Mouse (Mus musculus) erythroblast, embryonic 14.5 days (primary cell): ENCODE results near the gene Pip4k2b. TPM values are rescaled to one million over a fixed set of nuclear protein-coding genes. Genes with fewer than 3 reads are reported as not detected.

Source experiments
- H3K27me3 ChIP-seq: 2 replicates; pipeline ENCODE4 v1.6.1; 2012; ENCODE audit warnings: inconsistent platforms; ENCODE audit not compliant: control insufficient read depth
- H3K36me3 ChIP-seq: 2 replicates; pipeline ENCODE4 v1.6.1; 2012; ENCODE audit warnings: mild to moderate bottlenecking, inconsistent platforms; ENCODE audit not compliant: control insufficient read depth
- H3K4me1 ChIP-seq: 2 replicates; pipeline ENCODE4 v1.6.1; 2012; ENCODE audit warnings: inconsistent platforms; ENCODE audit not compliant: control insufficient read depth
- H3K4me3 ChIP-seq: replicated peaks from 2 replicates; pipeline ENCODE3; 2012; ENCODE audit warnings: moderate library complexity, mild to moderate bottlenecking, inconsistent platforms
- H3K9me3 ChIP-seq: 2 replicates; pipeline ENCODE4 v1.6.1; 2012; ENCODE audit warnings: low read length, inconsistent platforms, mixed read lengths; ENCODE audit not compliant: control insufficient read depth
- GATA1 ChIP-seq: IDR thresholded peaks from 2 replicates; pipeline ENCODE4 v1.6.1; 2012; ENCODE audit warnings: low read length, inconsistent platforms, mixed read lengths
- TAL1 ChIP-seq: IDR thresholded peaks from 3 replicates; pipeline ENCODE4 v1.6.1; 2012; ENCODE audit warnings: low read length, inconsistent platforms, mixed read lengths
- polyA plus RNA-seq: library from polyadenylated mRNA; stranded (reverse); fragments of >175 nt; gene quantifications from 2 replicates; pipeline ENCODE4 v1.2.3, GENCODE M21; 2012

Gene Pip4k2b
- polyA plus RNA-seq, 1 experiment = 0.17 TPM

DNA sequence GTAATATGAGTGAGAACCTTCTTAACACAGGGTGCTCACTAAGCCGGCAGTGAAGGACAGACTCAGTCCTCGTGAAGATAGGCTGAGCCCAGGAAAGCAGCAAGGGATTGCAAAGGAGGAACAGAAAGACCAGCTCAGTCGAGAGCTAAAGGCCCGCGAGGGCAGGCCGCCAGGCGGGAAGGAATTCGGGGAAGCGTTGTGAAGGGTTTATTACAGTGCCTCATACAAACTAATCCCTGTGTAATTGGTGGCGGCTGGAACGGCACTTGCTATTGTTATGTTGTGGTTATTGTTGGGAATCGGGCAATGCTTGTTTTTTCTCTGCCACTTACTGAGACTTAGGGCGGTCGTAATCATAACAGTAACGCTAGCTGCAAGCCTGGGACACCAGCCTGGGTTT, 67.1 kb downstream of the Pip4k2b start:
- no peak overlapping the region for H3K4me3 ChIP-seq
- H3K27me3 ChIP-seq = no peaks in the 10 kb centered on the region
- no peak for TF ChIP-seq TAL1
- no peak for TF ChIP-seq GATA1
- H3K9me3 ChIP-seq = no peaks in the 10 kb centered on the region
- no peaks in the 10 kb centered on the region; the same call in 1 of the 2 replicates for H3K36me3 ChIP-seq
- no peaks in the 10 kb centered on the region for H3K4me1 ChIP-seq

DNA sequence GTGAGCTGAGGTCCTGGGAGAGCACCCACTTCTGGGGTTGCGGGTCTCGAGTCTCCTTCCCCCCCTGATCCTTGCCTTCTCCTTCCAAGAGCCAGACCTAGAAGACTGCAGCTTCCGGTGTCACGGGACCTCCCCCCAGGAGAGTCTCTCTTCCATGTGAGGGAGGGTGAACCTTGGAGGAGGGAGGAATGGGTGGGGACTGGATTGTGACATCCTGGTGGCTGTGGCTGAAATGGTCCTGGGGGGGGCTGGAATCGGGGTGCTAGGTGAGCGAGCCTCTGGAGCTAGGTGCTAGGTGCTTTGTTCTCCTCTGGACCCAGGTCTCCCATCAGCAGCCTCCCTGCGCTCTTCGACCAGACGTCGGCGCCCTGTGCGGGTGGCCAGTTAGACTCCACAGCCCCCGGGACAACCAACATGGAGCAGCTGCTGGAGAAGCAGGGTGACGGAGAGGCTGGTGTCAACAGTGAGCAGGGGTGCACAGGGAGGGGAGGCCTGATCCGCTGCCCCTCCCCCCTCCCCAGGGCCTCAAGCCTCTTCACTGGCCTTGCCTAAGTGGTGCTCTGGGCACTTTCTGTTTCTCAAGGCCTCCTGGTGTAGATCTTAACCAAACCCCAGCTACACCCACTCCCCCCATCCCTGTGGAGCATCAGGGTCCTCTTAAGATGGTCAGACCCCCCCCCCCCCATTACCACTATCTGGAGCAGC, 68.3 kb downstream of the Pip4k2b start:
- Histone ChIP-seq H3K9me3 (no peaks in the 10 kb centered on the region), H3K36me3 (no peaks in the 10 kb centered on the region; the same call in 1 of the 2 replicates)

DNA sequence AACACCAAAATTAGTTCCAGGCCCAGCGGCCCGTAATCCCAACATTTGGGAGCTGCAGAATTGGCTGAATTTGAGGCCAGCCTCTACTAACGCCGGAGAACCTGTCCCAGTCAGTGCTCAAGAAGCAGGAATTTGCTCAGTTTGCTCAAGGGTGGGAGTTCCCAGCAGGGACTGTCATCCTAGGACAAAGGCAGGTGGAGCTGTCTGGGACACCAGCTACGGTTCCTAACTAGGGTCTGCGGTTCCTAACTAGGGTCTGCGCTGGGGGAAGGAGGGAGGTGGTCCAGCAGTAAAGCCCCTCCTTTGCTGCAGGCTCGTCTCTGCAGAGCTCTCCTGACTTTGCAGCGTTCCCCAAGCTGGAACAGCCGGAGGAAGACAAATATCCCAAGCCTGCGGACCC, 71.4 kb downstream of the Pip4k2b start:
- Histone ChIP-seq H3K9me3 (no peaks in the 10 kb centered on the region), H3K4me3 (no peak overlapping the region), H3K36me3 (no peaks in the 10 kb centered on the region; the same call in 1 of the 2 replicates), H3K27me3 (peaks cover 10% of the 10 kb centered on the region; the same call in 1 of the 2 replicates), H3K4me1 (peaks cover 3% of the 10 kb centered on the region; the same call in 1 of the 2 replicates)
- no peak for TF ChIP-seq GATA1
- TF ChIP-seq TAL1 = no peak

More for the DNA sequence above, 68.3 kb downstream of the Pip4k2b start:
- H3K27me3 ChIP-seq = no peaks in the 10 kb centered on the region
- H3K4me3 ChIP-seq = no peak overlapping the region
- TF ChIP-seq GATA1 = no peak
- TF ChIP-seq TAL1 = no peak
- H3K4me1 ChIP-seq = no peaks in the 10 kb centered on the region

DNA sequence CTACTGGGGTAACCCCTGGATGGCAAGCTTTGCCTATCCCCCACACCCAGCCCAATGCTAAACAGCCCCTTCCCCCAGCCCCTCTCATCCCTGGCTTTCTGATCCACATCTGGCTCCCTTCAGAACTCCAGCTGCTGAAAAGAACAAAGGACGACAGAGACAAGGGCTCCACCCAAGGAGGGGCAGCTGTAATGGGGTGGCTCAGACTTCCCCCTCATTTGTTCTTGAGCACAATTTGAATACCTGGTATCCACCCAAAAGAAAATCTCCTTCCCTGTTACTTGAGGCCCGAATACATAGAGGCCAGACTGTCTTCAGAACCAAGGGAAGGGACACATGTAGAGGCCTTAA, 73.4 kb downstream of the Pip4k2b start:
- no peaks in the 10 kb centered on the region for H3K9me3 ChIP-seq
- TF ChIP-seq GATA1 = no peak
- TF ChIP-seq TAL1 = no peak
- no peak overlapping the region for H3K4me3 ChIP-seq
- peaks cover 3% of the 10 kb centered on the region; the same call in 1 of the 2 replicates for H3K4me1 ChIP-seq
- H3K27me3 ChIP-seq = peaks cover 18% of the 10 kb centered on the region
- H3K36me3 ChIP-seq = no peaks in the 10 kb centered on the region; the same call in 1 of the 2 replicates

DNA sequence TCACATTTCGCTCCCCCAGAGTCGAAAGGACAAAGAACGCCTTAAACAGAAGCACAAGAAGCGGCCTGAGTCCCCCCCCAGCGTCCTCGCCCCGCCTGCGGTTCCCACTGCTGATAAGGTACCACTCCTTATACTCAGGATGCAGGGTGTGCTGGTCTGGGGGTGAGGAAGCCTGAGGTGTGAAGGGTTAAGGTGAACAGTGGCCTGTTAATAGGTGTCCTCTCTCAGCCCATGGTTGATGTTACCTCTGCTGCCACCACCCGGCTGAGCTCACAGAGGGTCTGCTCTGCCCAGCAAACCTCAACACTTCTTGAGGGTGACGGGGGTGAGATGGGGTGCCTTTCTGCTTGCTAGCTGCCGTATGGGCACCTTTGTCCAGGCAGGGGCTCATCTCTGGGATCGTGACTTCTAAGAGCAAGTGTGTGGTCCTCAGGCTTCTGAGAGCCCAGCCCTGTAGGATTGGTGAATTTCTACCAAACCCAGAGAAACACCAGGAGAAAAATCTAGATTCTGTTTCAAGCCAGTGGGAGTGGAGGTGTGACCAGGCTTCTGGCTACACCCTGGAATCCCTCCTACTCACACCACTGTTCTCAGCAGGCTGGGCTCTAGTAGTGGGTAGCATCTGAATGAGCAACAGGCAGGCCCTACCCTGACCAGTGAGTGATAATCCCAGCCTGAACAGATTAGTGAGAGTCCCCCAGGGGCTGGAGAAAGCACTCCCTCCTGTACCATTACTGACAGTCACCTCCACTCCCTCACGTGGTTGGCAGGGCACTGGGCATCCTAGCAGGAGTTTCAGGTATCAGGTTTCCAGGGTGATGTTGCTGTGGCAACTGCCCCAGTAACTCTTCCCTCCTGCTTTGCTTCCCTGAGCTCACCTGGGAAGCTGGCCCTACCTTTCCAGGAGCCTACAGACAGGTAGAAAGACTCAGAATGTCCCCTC, 74.0 kb downstream of the Pip4k2b start:
- no peak for TF ChIP-seq GATA1
- no peak for TF ChIP-seq TAL1
- Histone ChIP-seq H3K4me3 (no peak overlapping the region), H3K4me1 (peaks cover 3% of the 10 kb centered on the region; the same call in 1 of the 2 replicates), H3K9me3 (peaks cover 2% of the 10 kb centered on the region; the same call in 1 of the 2 replicates), H3K27me3 (peaks cover 24% of the 10 kb centered on the region), H3K36me3 (peaks cover 2% of the 10 kb centered on the region; the same call in 1 of the 2 replicates)

DNA sequence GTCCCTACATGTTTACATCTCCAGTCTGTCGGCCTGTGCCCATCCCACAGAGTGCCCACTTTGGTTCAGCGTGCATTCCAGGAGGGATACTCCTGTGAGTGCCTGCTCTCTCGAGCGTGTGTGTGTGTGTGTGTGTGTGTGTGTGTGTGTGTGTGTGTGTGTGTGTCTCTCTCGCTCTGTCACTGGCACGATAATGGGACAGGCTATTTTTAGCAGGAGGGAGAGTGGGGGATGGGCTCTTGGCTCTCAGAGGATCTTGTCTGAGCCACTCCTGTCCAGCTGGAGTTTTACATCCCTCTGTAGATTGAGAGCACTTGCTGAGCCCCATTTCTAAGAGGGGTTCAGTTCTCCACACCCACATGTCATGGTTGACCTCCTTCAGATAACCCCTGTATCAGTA, 74.7 kb downstream of the Pip4k2b start:
- Histone ChIP-seq H3K27me3 (peaks cover 31% of the 10 kb centered on the region), H3K4me1 (peaks cover 3% of the 10 kb centered on the region; the same call in 1 of the 2 replicates), H3K4me3 (no peak overlapping the region), H3K9me3 (peaks cover 3% of the 10 kb centered on the region; the same call in 1 of the 2 replicates), H3K36me3 (peaks cover 3% of the 10 kb centered on the region; the same call in 1 of the 2 replicates)
- TF ChIP-seq TAL1 (no peak), GATA1 (no peak)

DNA sequence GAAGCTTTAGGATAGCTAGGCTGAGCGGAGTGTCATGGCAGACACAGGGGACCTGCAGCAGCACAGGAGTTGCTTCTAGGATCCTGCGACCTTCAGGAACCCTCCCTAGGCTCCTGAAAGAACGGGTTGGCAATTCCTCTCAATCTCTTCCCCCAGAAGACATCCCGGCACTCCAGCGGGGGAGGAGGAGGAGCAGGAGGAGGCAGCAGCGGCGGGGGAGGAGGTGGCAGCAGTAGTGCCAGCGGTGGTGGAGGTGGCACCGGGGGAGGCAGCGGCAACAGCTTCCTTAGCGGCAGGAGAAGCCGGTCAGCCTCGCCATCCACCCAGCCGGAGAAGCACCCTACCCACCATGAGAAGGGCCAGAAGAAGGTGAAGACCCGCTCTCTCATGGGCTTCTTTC, 75.2 kb downstream of the Pip4k2b start:
- Histone ChIP-seq H3K9me3 (peaks cover 3% of the 10 kb centered on the region; the same call in 1 of the 2 replicates), H3K4me1 (peaks cover 3% of the 10 kb centered on the region; the same call in 1 of the 2 replicates), H3K4me3 (no peak overlapping the region), H3K36me3 (peaks cover 3% of the 10 kb centered on the region; the same call in 1 of the 2 replicates), H3K27me3 (peaks cover 36% of the 10 kb centered on the region)
- TF ChIP-seq GATA1 (no peak), TAL1 (no peak)

DNA sequence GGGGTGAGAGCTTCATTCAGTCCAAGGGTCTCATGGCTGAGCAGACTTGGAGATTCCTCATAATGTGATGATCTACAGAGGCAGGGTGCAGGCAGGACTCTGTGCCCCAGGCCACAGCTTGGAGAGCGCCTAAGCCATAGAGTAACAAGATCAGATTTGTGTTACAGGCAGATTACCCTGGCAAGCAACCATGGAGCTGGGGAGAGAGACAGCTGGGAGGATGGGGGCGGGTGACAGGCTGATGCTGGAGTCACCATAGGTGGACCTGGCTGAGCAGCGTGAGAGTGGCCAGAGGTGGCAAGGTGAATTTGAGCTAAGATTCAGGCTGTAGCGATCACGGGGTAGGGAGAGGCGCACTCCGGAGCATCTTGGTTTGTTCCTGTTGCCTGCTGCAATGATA, 76.3 kb downstream of the Pip4k2b start:
- no peak for TF ChIP-seq GATA1
- TF ChIP-seq TAL1 = no peak
- Histone ChIP-seq H3K9me3 (peaks cover 3% of the 10 kb centered on the region; the same call in 1 of the 2 replicates), H3K27me3 (peaks cover 47% of the 10 kb centered on the region)

More for the DNA sequence above, 76.3 kb downstream of the Pip4k2b start:
- Histone ChIP-seq H3K36me3 (peaks cover 3% of the 10 kb centered on the region; the same call in 1 of the 2 replicates), H3K4me3 (no peak overlapping the region), H3K4me1 (peaks cover 3% of the 10 kb centered on the region; the same call in 1 of the 2 replicates)
